Mouse (Mus musculus): ENCODE measurements around the gene Skint3.
"Not testable (repeated sequence)": the region's sequence is repeated elsewhere in the genome, so short reads cannot be mapped to it uniquely, and the experiment has no call there.

Gene Skint3

GRCm38 (mm10) chr4:112231945-112232344 lies at the start of gene Skint3:
Gene Skint3, plus strand, starts transcription at chr4:112232245.
- DNase-seq = no peak

- no peak for DNase-seq
Observed at GRCm38 (mm10) chr4:112243416-112243815, 11.4 kb downstream of the Skint3 start.

DNA sequence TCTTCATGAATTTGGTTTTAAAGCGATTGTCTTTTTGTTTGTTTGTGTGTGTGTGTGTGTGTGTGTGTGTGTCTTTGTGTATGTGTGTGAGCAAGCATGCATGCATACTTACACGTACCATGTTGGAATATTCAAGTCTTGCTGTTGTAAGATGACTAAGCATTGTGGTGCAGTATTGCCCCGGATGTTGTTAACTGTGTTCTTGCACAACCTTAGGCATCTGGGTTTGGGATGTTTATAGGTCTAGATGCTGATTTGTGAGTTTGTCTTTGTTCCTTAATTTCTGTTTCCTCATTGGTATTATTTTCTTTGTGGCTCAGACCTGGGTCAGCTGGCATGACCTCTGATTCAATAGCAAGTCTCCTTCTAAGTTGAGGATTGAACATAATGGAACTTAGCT lies 11.9 kb downstream of the Skint3 start:
- no peak for DNase-seq

- no peak for DNase-seq
Observed at GRCm38 (mm10) chr4:112256022-112256421, 24.0 kb downstream of the Skint3 start.

- no peak for DNase-seq
Observed at GRCm38 (mm10) chr4:112287178-112287974, 55.3 kb downstream of the Skint3 start.

DNA sequence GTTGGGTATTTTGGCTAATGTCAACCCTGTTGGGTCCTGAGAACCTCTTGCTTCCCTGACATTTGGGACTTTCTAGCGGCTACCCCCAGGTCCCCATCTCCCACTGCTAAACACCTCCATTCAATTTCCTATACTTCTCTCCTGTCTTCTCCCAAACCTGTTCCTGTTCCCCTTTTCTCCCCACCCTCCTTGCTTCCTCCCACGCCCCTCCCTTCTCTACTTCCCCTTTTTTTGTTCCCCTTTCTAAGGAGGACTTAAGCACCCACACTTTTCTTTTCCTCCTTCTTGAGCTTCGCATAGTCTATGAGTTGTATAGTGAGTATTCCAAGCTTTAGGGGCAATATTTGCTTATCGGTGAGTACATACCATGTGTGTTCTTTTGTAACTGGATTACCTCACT lies 56.4 kb downstream of the Skint3 start:
- DNase-seq = no peak

- DNase-seq = no peak
Observed at GRCm38 (mm10) chr4:112302305-112302704, 70.3 kb downstream of the Skint3 start.

DNA sequence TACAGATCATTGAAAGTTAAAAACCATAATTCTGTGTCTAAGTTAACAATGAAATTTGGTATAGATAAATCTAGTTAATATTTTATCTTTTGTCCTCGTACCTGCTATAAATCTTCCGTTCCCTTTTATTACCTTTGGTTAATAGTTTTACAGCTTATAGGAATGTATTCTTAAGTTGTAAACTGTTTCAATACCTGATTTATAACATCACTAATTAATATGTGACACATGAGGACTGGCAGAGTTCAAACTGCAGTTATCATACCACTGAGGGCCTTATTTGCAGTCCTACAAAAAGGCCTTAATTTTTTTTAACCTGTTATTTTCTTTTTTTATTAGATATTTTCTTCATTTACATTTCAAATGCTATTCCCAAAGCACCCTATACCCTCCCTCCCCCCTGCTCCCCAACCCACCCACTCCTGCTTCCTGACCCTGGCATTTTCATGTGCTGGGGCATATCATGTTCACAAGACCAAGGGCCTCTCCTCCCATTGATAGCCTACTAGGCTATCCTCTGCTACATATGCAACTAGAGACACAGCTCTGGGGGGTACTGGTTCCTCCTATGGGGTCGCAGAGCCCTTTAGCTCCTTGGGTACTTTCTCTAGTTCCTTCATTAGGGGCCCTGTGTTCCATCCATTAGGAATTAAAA lies 70.9 kb downstream of the Skint3 start:
- DNase-seq = no peak

- DNase-seq = not testable (repeated sequence)
Observed at GRCm38 (mm10) chr4:112349111-112349510, 117.1 kb downstream of the Skint3 start.
